In genomic region chr9:56531991-56532390, GRCm38 (mm10) we compare ENCODE assay signal across 24 mouse cellular contexts.
DNase-seq lines count a peak whose midpoint lies in the region; ATAC-seq and TF ChIP-seq lines count a peak whose summit lies in the region.
"Had no signal": no experiment of that assay in that cellular context is flagged by ENCODE, and none has a peak within 500 bp of the region (broad histone marks: within the 10 kb centered on the region; RNA-seq: fewer than 3 reads in every experiment).

No protein-coding gene starts in this region.

- ATAC-seq in forebrain, postnatal 0 days: no peak
- peak; percentile 54 for ATAC-seq in midbrain, embryonic 11.5 days (ENCODE audit: low FRiP score)
- no peak for ATAC-seq in midbrain, embryonic 15.5 days (replicated peaks)
- no peak for ATAC-seq in midbrain, embryonic 14.5 days (ENCODE audit: low FRiP score, low TSS enrichment)
- ATAC-seq: forebrain, embryonic 14.5 days; hindbrain, embryonic 16.5 days; Patski had no signal

- no peak overlapping the region for H3K4me3 ChIP-seq in forebrain, embryonic 10.5 days
- H3K4me3 ChIP-seq in forebrain, postnatal 0 days (ENCODE audit: low read depth, low read length): no peak overlapping the region
- H3K4me3 ChIP-seq in midbrain, embryonic 11.5 days (ENCODE audit: low read depth, low read length): no peak overlapping the region
- H3K4me3 ChIP-seq in midbrain, embryonic 15.5 days: no peak overlapping the region
- no peak overlapping the region for H3K4me3 ChIP-seq in midbrain, embryonic 14.5 days (replicated peaks; ENCODE audit: low read depth, low read length)
- H3K4me3 ChIP-seq: heart, embryonic 12.5 days; heart, embryonic 15.5 days; hindbrain, embryonic 10.5 days; hindbrain, embryonic 13.5 days had no signal

- H3K4me2 ChIP-seq in forebrain, postnatal 0 days (ENCODE audit: low read depth): no peak overlapping the region
- no peak overlapping the region for H3K4me2 ChIP-seq in midbrain, embryonic 11.5 days
- no peak overlapping the region for H3K4me2 ChIP-seq in midbrain, embryonic 15.5 days
- H3K4me2 ChIP-seq in midbrain, embryonic 14.5 days (ENCODE audit: low read length): no peak overlapping the region
- H3K4me2 ChIP-seq: heart, embryonic 12.5 days; heart, embryonic 15.5 days; hindbrain, embryonic 13.5 days had no signal

- peak; percentile 28 for DNase-seq in forebrain, embryonic 10.5 days (ENCODE audit: extremely low spot score, low spot score)
- DNase-seq in forebrain, postnatal 0 days: no peak
- no peak for DNase-seq in midbrain, embryonic 11.5 days (ENCODE audit: low spot score, missing footprints)
- DNase-seq in midbrain, embryonic 14.5 days: peak; percentile 42
- DNase-seq in retina, postnatal 1 day: peak; percentile 91
- no peak for DNase-seq in gastrocnemius, postnatal 4 days (ENCODE audit: low spot score in 2 of 2)
- DNase-seq in layer of hippocampus, adult 18-20 months (ENCODE audit: low spot score in 2 of 2): no peak
- DNase-seq: adrenal gland, adult 8-10 months; adrenal gland, postnatal 25 days; cerebellum, adult 18-20 months; cerebellum, adult 9-10 months; cerebellum, postnatal 14 days; gastrocnemius, postnatal 25 days; heart, postnatal 10 days; heart, postnatal 36 days had no signal

- H3K4me1 ChIP-seq in forebrain, embryonic 10.5 days: peaks cover 30% of the 10 kb centered on the region
- H3K4me1 ChIP-seq in forebrain, postnatal 0 days (ENCODE audit: insufficient read depth): no peaks in the 10 kb centered on the region
- peaks cover 10% of the 10 kb centered on the region for H3K4me1 ChIP-seq in midbrain, embryonic 11.5 days (ENCODE audit: control insufficient read depth, insufficient read depth, low read length)
- H3K4me1 ChIP-seq in midbrain, embryonic 15.5 days: peaks cover 14% of the 10 kb centered on the region
- H3K4me1 ChIP-seq in midbrain, embryonic 14.5 days (ENCODE audit: control insufficient read depth, insufficient read depth, low read length): peaks cover 22% of the 10 kb centered on the region

- no peaks in the 10 kb centered on the region for H3K36me3 ChIP-seq in forebrain, embryonic 10.5 days (replicated peaks)
- no peaks in the 10 kb centered on the region for H3K36me3 ChIP-seq in forebrain, postnatal 0 days (ENCODE audit: insufficient read depth)
- no peaks in the 10 kb centered on the region for H3K36me3 ChIP-seq in midbrain, embryonic 11.5 days (ENCODE audit: control insufficient read depth, insufficient read depth, low read length)
- no peaks in the 10 kb centered on the region for H3K36me3 ChIP-seq in midbrain, embryonic 15.5 days (replicated peaks)
- H3K36me3 ChIP-seq in midbrain, embryonic 14.5 days (ENCODE audit: control insufficient read depth, insufficient read depth, low read length): no peaks in the 10 kb centered on the region
- H3K36me3 ChIP-seq: G1E; heart, embryonic 12.5 days; heart, embryonic 15.5 days; hindbrain, embryonic 10.5 days; hindbrain, embryonic 13.5 days had no signal

- H3K9me3 ChIP-seq in forebrain, embryonic 10.5 days: 0 out of 2 replicates have a peak, but pooled peaks cover 4% of the 10 kb centered on the region
- H3K9me3 ChIP-seq in forebrain, postnatal 0 days (ENCODE audit: low read length): no peaks in the 10 kb centered on the region
- H3K9me3 ChIP-seq in midbrain, embryonic 11.5 days (ENCODE audit: control insufficient read depth, low read length): no peaks in the 10 kb centered on the region
- H3K9me3 ChIP-seq in midbrain, embryonic 15.5 days: no peaks in the 10 kb centered on the region
- H3K9me3 ChIP-seq in midbrain, embryonic 14.5 days (ENCODE audit: control insufficient read depth, low read length): no peaks in the 10 kb centered on the region
- H3K9me3 ChIP-seq: G1E; heart, embryonic 15.5 days; hindbrain, embryonic 10.5 days; hindbrain, embryonic 13.5 days had no signal

- H3K9ac ChIP-seq in forebrain, postnatal 0 days: no peak overlapping the region
- H3K9ac ChIP-seq in midbrain, embryonic 11.5 days (ENCODE audit: low read length): no peak overlapping the region
- H3K9ac ChIP-seq in midbrain, embryonic 15.5 days: no peak overlapping the region
- no peak overlapping the region for H3K9ac ChIP-seq in midbrain, embryonic 14.5 days (replicated peaks; ENCODE audit: low read length)
- H3K9ac ChIP-seq: heart, embryonic 12.5 days; heart, embryonic 15.5 days; hindbrain, embryonic 13.5 days had no signal

- TF ChIP-seq CTCF in forebrain, postnatal 0 days (IDR thresholded peaks at IDR 0.05; ENCODE audit: low read depth): no peak

- peaks cover 100% of the 10 kb centered on the region for H3K27me3 ChIP-seq in forebrain, embryonic 10.5 days (ENCODE audit: poor library complexity, severe bottlenecking)
- no peaks in the 10 kb centered on the region for H3K27me3 ChIP-seq in forebrain, postnatal 0 days (ENCODE audit: insufficient read depth, low read length)
- peaks cover 18% of the 10 kb centered on the region; the same call in 1 of the 2 replicates for H3K27me3 ChIP-seq in midbrain, embryonic 11.5 days (ENCODE audit: control insufficient read depth, insufficient read depth, low read length)
- H3K27me3 ChIP-seq in midbrain, embryonic 15.5 days (replicated peaks): 0 out of 2 replicates have a peak, but pooled peaks cover 2% of the 10 kb centered on the region
- H3K27me3 ChIP-seq in midbrain, embryonic 14.5 days (ENCODE audit: control insufficient read depth, insufficient read depth, low read length): no peaks in the 10 kb centered on the region; the same call in 1 of the 2 replicates
- H3K27me3 ChIP-seq: heart, embryonic 12.5 days; heart, embryonic 15.5 days; hindbrain, embryonic 13.5 days; Patski had no signal

- H3K27ac ChIP-seq in forebrain, embryonic 10.5 days: 0 out of 2 replicates have a peak overlapping the region, but pooled peaks have one; percentile 3
- H3K27ac ChIP-seq in forebrain, postnatal 0 days (ENCODE audit: low read depth, low read length): no peak overlapping the region
- H3K27ac ChIP-seq in midbrain, embryonic 11.5 days (ENCODE audit: low read depth, low read length): no peak overlapping the region
- H3K27ac ChIP-seq in midbrain, embryonic 15.5 days: no peak overlapping the region
- no peak overlapping the region for H3K27ac ChIP-seq in midbrain, embryonic 14.5 days (replicated peaks; ENCODE audit: low read depth, low read length)
- H3K27ac ChIP-seq: heart, embryonic 15.5 days; hindbrain, embryonic 10.5 days; hindbrain, embryonic 13.5 days had no signal

Comparison
In these comparisons a context has a peak if more than half of its experiments do, and no peak if none do; other contexts are left out.
1. DNase-seq: peak in forebrain, embryonic 10.5 days (single experiment), midbrain, embryonic 14.5 days (single experiment) and retina, postnatal 1 day (single experiment); none in forebrain, postnatal 0 days (single experiment), midbrain, embryonic 11.5 days (single experiment), gastrocnemius, postnatal 4 days (0 of 2) and layer of hippocampus, adult 18-20 months (0 of 2).